Mouse (Mus musculus) adipocyte (in vitro differentiated cells): ENCODE results near the gene Th.

ENCODE experiments used
- DNase-seq: peaks from one replicate; pipeline ENCODE4 v3.0.0-alpha.2; 2016; ENCODE audit warnings: low spot score

Th gene

DNA sequence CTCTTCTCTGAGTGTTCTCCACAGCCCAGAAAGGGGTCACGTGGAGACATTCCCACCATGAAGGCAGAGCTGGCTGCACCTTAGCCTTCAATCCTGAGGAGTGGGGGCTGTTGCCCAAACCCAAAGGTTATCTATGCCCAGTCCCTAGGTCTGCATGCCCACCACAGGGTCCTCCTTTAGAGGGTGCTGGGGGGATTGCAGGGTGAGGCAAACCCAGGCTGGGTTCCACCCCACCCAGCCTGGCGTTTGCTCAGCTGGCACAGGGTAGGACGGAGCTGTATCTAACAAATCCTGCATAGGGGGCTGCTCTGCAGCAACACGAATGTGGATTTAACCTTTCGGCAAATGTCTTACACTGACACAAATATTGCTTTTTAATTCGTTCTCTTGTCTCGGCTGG is 29.2 kb downstream of the Th start:
- no peak for DNase-seq

DNA sequence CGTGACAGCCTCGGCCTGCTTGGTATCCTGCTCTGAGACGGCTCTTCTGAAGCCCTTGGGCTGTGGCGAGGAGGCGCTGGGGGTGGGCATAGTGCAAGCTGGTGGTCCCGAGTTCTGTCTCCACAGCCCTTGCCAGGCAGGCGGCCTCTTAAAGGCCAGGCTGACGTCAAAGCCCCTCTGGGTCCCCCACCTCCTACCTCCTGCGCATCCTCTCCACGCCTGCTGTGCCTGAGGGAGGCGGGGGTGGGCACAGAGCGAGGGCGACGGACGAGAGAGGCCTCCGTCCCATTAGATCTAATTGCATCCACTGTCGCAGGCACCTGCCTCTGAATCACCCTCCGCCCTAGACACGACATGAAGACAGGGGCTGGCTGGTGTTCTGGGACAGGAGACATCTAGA is 31.1 kb downstream of the Th start:
- no peak for DNase-seq

DNA sequence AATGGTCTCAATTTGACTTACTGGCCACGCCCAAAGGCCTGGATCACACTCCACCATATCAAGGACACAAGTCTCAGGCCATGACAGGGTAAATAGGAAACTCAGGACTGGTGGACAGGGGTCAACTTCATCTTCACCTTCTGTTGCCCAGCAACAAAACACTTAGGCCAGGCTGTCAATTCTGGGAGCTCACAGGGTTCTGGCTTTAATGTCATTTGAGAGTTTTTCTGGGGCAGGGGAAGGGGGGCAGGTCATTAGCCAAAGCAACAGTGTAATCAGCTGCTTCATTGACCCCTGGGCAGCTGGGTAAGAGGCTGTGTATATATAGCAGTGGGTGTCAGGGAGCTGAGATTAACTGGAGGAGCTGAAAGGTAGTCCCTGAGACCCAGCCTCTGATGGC is 33.5 kb downstream of the Th start:
- no peak for DNase-seq

DNA sequence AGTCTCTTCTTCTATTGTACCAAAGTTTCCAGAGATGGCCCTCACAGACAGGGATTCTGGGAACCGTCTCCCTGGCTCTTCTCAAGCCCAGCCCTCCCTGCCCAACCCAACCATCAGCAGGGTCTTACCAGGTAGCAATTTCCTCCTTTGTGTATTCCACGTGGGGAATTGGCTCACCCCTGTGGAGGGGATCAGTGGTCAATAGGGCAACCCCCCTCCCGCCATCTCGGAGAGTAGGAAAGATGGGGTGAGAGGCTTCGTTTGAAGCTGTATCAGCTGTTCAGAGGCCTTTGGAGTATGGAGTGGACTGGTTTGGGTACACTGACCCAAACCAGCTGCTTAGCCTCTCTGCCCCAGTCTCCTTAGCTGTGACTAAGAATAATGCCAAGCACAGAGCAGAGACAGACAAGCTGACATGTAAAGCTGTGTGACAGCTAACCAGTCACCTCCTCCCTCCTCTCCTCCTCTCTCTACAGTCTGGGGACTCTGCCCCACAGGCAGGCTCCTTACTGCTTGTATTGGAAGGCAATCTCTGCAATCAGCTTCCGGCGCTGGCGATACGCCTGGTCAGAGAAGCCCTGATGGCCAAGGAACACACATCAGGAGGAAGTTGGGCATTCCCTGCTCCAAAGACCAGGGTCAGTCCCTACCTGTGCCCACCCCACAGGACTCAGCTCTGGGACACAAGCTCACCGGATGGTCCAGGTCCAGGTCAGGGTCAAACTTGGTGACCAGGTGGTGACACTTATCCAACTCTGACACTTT is 34.8 kb downstream of the Th start:
- no peak for DNase-seq

GRCm38 (mm10) chr7:142895223-142895840 is 35.6 kb downstream of the Th start:
- no peak for DNase-seq

DNA sequence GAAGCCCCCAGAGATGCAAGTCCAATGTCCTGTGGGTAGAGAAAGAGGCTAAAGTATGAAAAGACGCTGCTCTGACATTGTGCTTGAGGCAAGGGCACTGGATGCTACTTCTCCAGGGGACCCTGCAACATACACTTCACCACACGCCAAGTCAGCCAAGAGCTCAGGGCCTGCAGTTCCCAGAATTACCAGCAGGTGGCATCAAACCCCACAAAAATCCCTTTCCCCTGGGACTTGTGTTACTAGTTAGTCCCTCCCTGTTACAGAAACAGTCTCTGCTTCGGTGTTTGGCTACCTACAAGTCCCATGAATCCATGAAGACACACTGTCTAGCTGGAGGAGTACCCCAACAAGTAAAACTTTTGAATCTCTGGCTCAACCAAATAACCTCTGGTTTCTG is 36.3 kb downstream of the Th start:
- DNase-seq = peak; percentile 81

GRCm38 (mm10) chr7:142893721-142894639 is 36.9 kb downstream of the Th start:
- no peak for DNase-seq

GRCm38 (mm10) chr7:142893296-142893695 is 37.6 kb downstream of the Th start:
- DNase-seq = no peak

- DNase-seq = no peak
Observed at GRCm38 (mm10) chr7:142869419-142870163, 61.3 kb downstream of the Th start.

GRCm38 (mm10) chr7:142850681-142851080 is 80.2 kb downstream of the Th start:
- peak; percentile 55 for DNase-seq
